11 mouse cellular contexts compared by ENCODE assay signal in genomic region chr2:72499782-72500411, GRCm38 (mm10). TPM values are rescaled to one million over a fixed set of nuclear protein-coding genes. Genes with fewer than 3 reads are reported as not detected.
DNase-seq lines count a peak whose midpoint lies in the region; ATAC-seq and TF ChIP-seq lines count a peak whose summit lies in the region.
"Had no signal": no experiment of that assay in that cellular context is flagged by ENCODE, and none has a peak within 500 bp of the region (broad histone marks: within the 10 kb centered on the region; RNA-seq: fewer than 3 reads in every experiment).

No protein-coding gene starts in this region.

- H3K4me1 ChIP-seq in E14TG2a.4 (replicated peaks; ENCODE audit: low read depth, low read length) (peaks cover 21% of the 10 kb centered on the region), ES-E14 (ENCODE audit: control insufficient read depth in 2 of 2, insufficient read depth in 2 of 2, low read length in 2 of 2, poor library complexity in 1 of 2) (peaks cover 0 to 2% of the 10 kb centered on the region in 2 experiments; a peak in 2 of 4 replicates)
- 0 out of 2 replicates have a peak, but pooled peaks cover 5% of the 10 kb centered on the region for H3K4me1 ChIP-seq in forebrain, postnatal 0 days (ENCODE audit: insufficient read depth)
- H3K4me1 ChIP-seq in midbrain, embryonic 11.5 days (ENCODE audit: control insufficient read depth, insufficient read depth, low read length) = peaks cover 12% of the 10 kb centered on the region; the same call in 1 of the 2 replicates

- H3K27me3 ChIP-seq in E14TG2a.4 (ENCODE audit: insufficient read depth, low read length) = peaks cover 70% of the 10 kb centered on the region
- H3K27me3 ChIP-seq in forebrain, postnatal 0 days (ENCODE audit: insufficient read depth, low read length) = no peaks in the 10 kb centered on the region; the same call in 1 of the 2 replicates
- H3K27me3 ChIP-seq in midbrain, embryonic 11.5 days (ENCODE audit: control insufficient read depth, insufficient read depth, low read length) = peaks cover 5% of the 10 kb centered on the region

- H3K4me2 ChIP-seq in forebrain, postnatal 0 days (ENCODE audit: low read depth) = peak overlapping the region; percentile 45
- H3K4me2 ChIP-seq in midbrain, embryonic 11.5 days = peak overlapping the region; percentile 36

- intact Hi-C loops in left cerebral cortex, adult 2 months (cut with DNase I) = no loop called here

- 0 out of 2 replicates have a peak overlapping the region, but pooled peaks have one; percentile 67 for H3K4me3 ChIP-seq in E14TG2a.4 (replicated peaks; ENCODE audit: low read length)
- H3K4me3 ChIP-seq in ES-E14 (ENCODE audit: insufficient read depth in 1 of 2, low read depth in 1 of 2, low read length in 2 of 2, poor library complexity in 1 of 2, severe bottlenecking in 1 of 2) = 0 out of 4 replicates have a peak overlapping the region, but pooled peaks of 1 of the 2 experiments have one; percentile 34
- peak overlapping the region; percentile 3; the same call in 1 of the 2 replicates for H3K4me3 ChIP-seq in forebrain, postnatal 0 days (ENCODE audit: low read depth, low read length)
- no peak overlapping the region for H3K4me3 ChIP-seq in midbrain, embryonic 11.5 days (ENCODE audit: low read depth, low read length)
- H3K4me3 ChIP-seq in left cerebral cortex, adult 2 months = no peak overlapping the region

- H3K36me3 ChIP-seq in E14TG2a.4 (ENCODE audit: insufficient read depth, low read length) = no peaks in the 10 kb centered on the region
- H3K36me3 ChIP-seq in ES-E14 (ENCODE audit: control insufficient read depth, insufficient read depth, low read length, poor library complexity, severe bottlenecking) = no peaks in the 10 kb centered on the region
- H3K36me3 ChIP-seq in forebrain, postnatal 0 days (ENCODE audit: insufficient read depth) = no peaks in the 10 kb centered on the region
- no peaks in the 10 kb centered on the region for H3K36me3 ChIP-seq in midbrain, embryonic 11.5 days (ENCODE audit: control insufficient read depth, insufficient read depth, low read length)

- in situ Hi-C loops in ES-E14 (cut with MboI; ENCODE audit: low sequenced_read_pairs in 2 of 2, unreplicated experiment in 2 of 2) = no loop called here

- no peak for DNase-seq in ES-E14 (ENCODE audit: low read depth, low spot score)
- peak; percentile 25 for DNase-seq in forebrain, postnatal 0 days
- DNase-seq in midbrain, embryonic 11.5 days (ENCODE audit: low spot score, missing footprints) = peak; percentile 89
- DNase-seq in left cerebral cortex, adult 2 months (ENCODE audit: extremely low spot score in 1 of 2, low spot score in 2 of 2) = no peak
- DNase-seq in spleen, postnatal 10 days (ENCODE audit: low spot score in 2 of 2) = no peak
- DNase-seq: adrenal gland, postnatal 14 days; cerebellum, postnatal 36 days; lung, postnatal 10 days had no signal

- H3K9me3 ChIP-seq in E14TG2a.4 (ENCODE audit: low read length) (peaks cover 4% of the 10 kb centered on the region; the same call in 1 of the 2 replicates), ES-E14 (ENCODE audit: control insufficient read depth, insufficient read depth, low read depth, low read length) (no peaks in the 10 kb centered on the region)
- no peaks in the 10 kb centered on the region for H3K9me3 ChIP-seq in forebrain, postnatal 0 days (ENCODE audit: low read length)
- H3K9me3 ChIP-seq in midbrain, embryonic 11.5 days (ENCODE audit: control insufficient read depth, low read length) = no peaks in the 10 kb centered on the region

- no peak overlapping the region for H3K9ac ChIP-seq in ES-E14 (ENCODE audit: insufficient read depth, low read depth, low read length, poor library complexity, severe bottlenecking)
- H3K9ac ChIP-seq in forebrain, postnatal 0 days = no peak overlapping the region
- no peak overlapping the region for H3K9ac ChIP-seq in midbrain, embryonic 11.5 days (ENCODE audit: low read length)

- peak; percentile 72; the same call in 1 of the 2 replicates for ATAC-seq in forebrain, postnatal 0 days
- ATAC-seq in midbrain, embryonic 11.5 days (ENCODE audit: low FRiP score) = peak; percentile 33; the same call in 1 of the 2 replicates
- no peak for ATAC-seq in CD4-positive, CD25-positive, alpha-beta regulatory T cell, adult 4 months
- ATAC-seq: intestine, embryonic 16.5 days had no signal

- no peak for TF ChIP-seq CTCF in E14TG2a.4 (conservative IDR thresholded peaks at IDR 0.05; ENCODE audit: low read length)
- no peak for TF ChIP-seq CTCF in forebrain, postnatal 0 days (IDR thresholded peaks at IDR 0.05; ENCODE audit: low read depth)
- TF ChIP-seq CTCF in left cerebral cortex, adult 2 months (IDR thresholded peaks at IDR 0.05) = no peak

- no peak overlapping the region for H3K27ac ChIP-seq in ES-E14 (ENCODE audit: insufficient read depth, low read depth, low read length, poor library complexity, severe bottlenecking)
- no peak overlapping the region for H3K27ac ChIP-seq in forebrain, postnatal 0 days (ENCODE audit: low read depth, low read length)
- no peak overlapping the region for H3K27ac ChIP-seq in midbrain, embryonic 11.5 days (ENCODE audit: low read depth, low read length)
- no peak overlapping the region for H3K27ac ChIP-seq in left cerebral cortex, adult 2 months

- 21% methylated on average over 8 of the region's 8 CpGs for WGBS in forebrain, postnatal 0 days
- WGBS in midbrain, embryonic 11.5 days = 13% methylated on average over 8 of the region's 8 CpGs

TF ChIP-seq in ES-E14, 5 proteins besides CTCF, POLR2A, EP300 and RAD21:
- TF ChIP-seq ZC3H11A (IDR thresholded peaks at IDR 0.05; ENCODE audit: borderline replicate concordance, low read depth, low read length) (no peak), ZNF384 (IDR thresholded peaks at IDR 0.05; ENCODE audit: low read depth, low read length) (peak; percentile 76)

RNA-seq across cellular contexts. Expression of gene Cdca7, which starts 23.9 kb away (rescaled TPM):
- total RNA-seq in ES-E14 (2012; rRNA removed) = 94.1 and 107 TPM in 2 replicates
- total RNA-seq in forebrain, postnatal 0 days (2014; rRNA removed) = 21.9 and 28.9 TPM in 2 replicates
- polyA plus RNA-seq in forebrain, postnatal 0 days (2015; fragmentation: Nextera tagmentation; extraction: Ambion mirVana) = 15.6 and 20.6 TPM in 2 replicates
- 172 and 189 TPM in 2 replicates for polyA plus RNA-seq in midbrain, embryonic 11.5 days (2014; fragmentation: Nextera tagmentation; extraction: Ambion mirVana)
- total RNA-seq in left cerebral cortex, adult 2 months (2021) = 1 to 10 TPM; 4.3 to 4.4 TPM
- polyA plus RNA-seq in CD4-positive, CD25-positive, alpha-beta regulatory T cell, adult 4 months (2017; shearing (Covaris generic)) = 10 to 100 TPM; 30.9 to 39.3 TPM

Comparison
In these comparisons a context has a peak if more than half of its experiments do, and no peak if none do; other contexts are left out.
1. H3K4me3 ChIP-seq: peak in E14TG2a.4 (single experiment) and forebrain, postnatal 0 days (single experiment); none in midbrain, embryonic 11.5 days (single experiment) and left cerebral cortex, adult 2 months (single experiment).
2. DNase-seq: peak in forebrain, postnatal 0 days (single experiment) and midbrain, embryonic 11.5 days (single experiment); none in ES-E14 (single experiment), left cerebral cortex, adult 2 months (0 of 2) and spleen, postnatal 10 days (0 of 2).